Mouse (Mus musculus) hindbrain, embryonic 16.5 days (tissue): ENCODE data around the gene Ube2t. TPM values are rescaled to one million over a fixed set of nuclear protein-coding genes. Genes with fewer than 3 reads are reported as not detected.

Experiments used
- ATAC-seq: fragments of 200-750 bp; cut with Nextera tagmentation; 2 replicates; pipeline ENCODE4 v1.8.0; 2017; ENCODE audit warnings: moderate TSS enrichment, moderate library complexity
- H3K27ac ChIP-seq: fragments of 300-500 bp; sonication (generic); 2 replicates; pipeline ENCODE4 v1.5.1; 2014; ENCODE audit warnings: low read depth, mild to moderate bottlenecking, control low read depth, low read length, moderate library complexity
- H3K27me3 ChIP-seq: fragments of 300-500 bp; sonication (generic); replicated peaks from 2 replicates; pipeline ENCODE4 v1.6.1; 2014; ENCODE audit warnings: low read length; ENCODE audit not compliant: control insufficient read depth, insufficient read depth
- H3K36me3 ChIP-seq: fragments of 300-500 bp; sonication (generic); 2 replicates; pipeline ENCODE4 v1.6.1; 2014; ENCODE audit warnings: mild to moderate bottlenecking, low read length, moderate library complexity, mixed read lengths; ENCODE audit not compliant: control insufficient read depth, insufficient read depth
- H3K4me1 ChIP-seq: fragments of 300-500 bp; sonication (generic); 2 replicates; pipeline ENCODE4 v1.6.1; 2014; ENCODE audit warnings: low read depth, low read length; ENCODE audit not compliant: control insufficient read depth, insufficient read depth
- H3K4me2 ChIP-seq: fragments of 300-500 bp; sonication (generic); 2 replicates; pipeline ENCODE4 v1.6.1; 2014; ENCODE audit warnings: mild to moderate bottlenecking, low read length, control low read depth, moderate library complexity
- H3K4me3 ChIP-seq: fragments of 300-500 bp; sonication (generic); 2 replicates; pipeline ENCODE4 v1.5.1; 2014; ENCODE audit warnings: mild to moderate bottlenecking, low read length, control low read depth, moderate library complexity
- H3K9ac ChIP-seq: fragments of 300-500 bp; sonication (generic); 2 replicates; pipeline ENCODE4 v1.6.1; 2014; ENCODE audit warnings: low read depth, mild to moderate bottlenecking, control low read depth, low read length, moderate library complexity
- H3K9me3 ChIP-seq: fragments of 300-500 bp; sonication (generic); 2 replicates; pipeline ENCODE4 v1.6.1; 2014; ENCODE audit warnings: mild to moderate bottlenecking, low read length, moderate library complexity; ENCODE audit not compliant: control insufficient read depth
- WGBS: fragments of 180-500 bp; shearing (Covaris S2); extraction: QIAGEN DNeasy Blood & Tissue Kit; methylation state at CpG from one replicate; pipeline ENCODE4 v1.1.7; 2014; 5-methylcytosine and 5-hydroxymethylcytosine counted together
- polyA plus RNA-seq: library from polyadenylated mRNA; unstranded; fragments of >200 nt; fragmentation: Nextera tagmentation; extraction: Ambion mirVana; gene quantifications from 2 replicates; pipeline ENCODE4 v1.2.1, GENCODE M21; 2015

Gene Ube2t
- polyA plus RNA-seq, 1 experiment from 2014 or later, result 12.3 TPM

GRCm38 (mm10) chr1:134987962-134988341, 25.6 kb downstream of the Ube2t start:
- peaks cover 2% of the 10 kb centered on the region; the same call in 1 of the 2 replicates for H3K4me1 ChIP-seq
- no peak overlapping the region for H3K27ac ChIP-seq
- no peaks in the 10 kb centered on the region for H3K36me3 ChIP-seq
- H3K9ac ChIP-seq, result peak overlapping the region; percentile 69
- WGBS, result 7% methylated on average over 14 of the region's 14 CpGs
- H3K27me3 ChIP-seq, result 0 out of 2 replicates have a peak, but pooled peaks cover 2% of the 10 kb centered on the region
- peak overlapping the region; percentile 44 for H3K4me3 ChIP-seq
- peak overlapping the region; percentile 84 for H3K4me2 ChIP-seq
- H3K9me3 ChIP-seq, result no peaks in the 10 kb centered on the region; the same call in 1 of the 2 replicates
- no peak; the same call in 1 of the 2 replicates for ATAC-seq

- WGBS, result 10% methylated on average over 7 of the region's 7 CpGs
- 0 out of 2 replicates have a peak, but pooled peaks cover 2% of the 10 kb centered on the region for H3K27me3 ChIP-seq
- no peaks in the 10 kb centered on the region; the same call in 1 of the 2 replicates for H3K9me3 ChIP-seq
- H3K4me1 ChIP-seq, result peaks cover 2% of the 10 kb centered on the region; the same call in 1 of the 2 replicates
- H3K4me2 ChIP-seq, result no peak overlapping the region
- H3K36me3 ChIP-seq, result no peaks in the 10 kb centered on the region
- no peak overlapping the region for H3K27ac ChIP-seq
- no peak overlapping the region for H3K4me3 ChIP-seq
- no peak overlapping the region for H3K9ac ChIP-seq
- ATAC-seq, result no peak
These were observed 27.0 kb downstream of the Ube2t start for GRCm38 (mm10) chr1:134989372-134989771.

GRCm38 (mm10) chr1:134992046-134992645, 29.8 kb downstream of the Ube2t start:
- Histone ChIP-seq H3K4me1 (peaks cover 5% of the 10 kb centered on the region), H3K4me3 (no peak overlapping the region), H3K27me3 (0 out of 2 replicates have a peak, but pooled peaks cover 2% of the 10 kb centered on the region), H3K9me3 (no peaks in the 10 kb centered on the region), H3K36me3 (no peaks in the 10 kb centered on the region), H3K4me2 (no peak overlapping the region), H3K9ac (no peak overlapping the region), H3K27ac (no peak overlapping the region)
- no peak for ATAC-seq
- WGBS, result 56% methylated on average over 8 of the region's 8 CpGs

GRCm38 (mm10) chr1:134994739-134995138, 32.4 kb downstream of the Ube2t start:
- Histone ChIP-seq H3K9ac (no peak overlapping the region), H3K4me3 (no peak overlapping the region), H3K27ac (no peak overlapping the region), H3K9me3 (no peaks in the 10 kb centered on the region), H3K4me1 (peaks cover 3% of the 10 kb centered on the region), H3K36me3 (no peaks in the 10 kb centered on the region), H3K4me2 (no peak overlapping the region), H3K27me3 (no peaks in the 10 kb centered on the region)
- ATAC-seq, result no peak
- 88% methylated on average over 3 of the region's 3 CpGs for WGBS

- Histone ChIP-seq H3K27me3 (no peaks in the 10 kb centered on the region), H3K4me2 (no peak overlapping the region), H3K9ac (no peak overlapping the region), H3K4me3 (no peak overlapping the region), H3K27ac (no peak overlapping the region), H3K4me1 (peaks cover 3% of the 10 kb centered on the region), H3K36me3 (no peaks in the 10 kb centered on the region), H3K9me3 (no peaks in the 10 kb centered on the region)
- ATAC-seq, result 0 out of 2 replicates have a peak, but pooled peaks have one; percentile 34
- 39% methylated on average over 4 of the region's 4 CpGs for whole genome bisulfite sequencing
These were observed 33.1 kb downstream of the Ube2t start for GRCm38 (mm10) chr1:134995437-134995836.

GRCm38 (mm10) chr1:134995954-134996353, 33.6 kb downstream of the Ube2t start:
- 10% methylated on average over 1 of the region's 1 CpGs for WGBS
- Histone ChIP-seq H3K27ac (no peak overlapping the region), H3K4me2 (no peak overlapping the region), H3K9me3 (no peaks in the 10 kb centered on the region), H3K27me3 (no peaks in the 10 kb centered on the region), H3K4me3 (no peak overlapping the region), H3K4me1 (peaks cover 3% of the 10 kb centered on the region), H3K36me3 (no peaks in the 10 kb centered on the region), H3K9ac (no peak overlapping the region)
- ATAC-seq, result 0 out of 2 replicates have a peak, but pooled peaks have one; percentile 46

DNA sequence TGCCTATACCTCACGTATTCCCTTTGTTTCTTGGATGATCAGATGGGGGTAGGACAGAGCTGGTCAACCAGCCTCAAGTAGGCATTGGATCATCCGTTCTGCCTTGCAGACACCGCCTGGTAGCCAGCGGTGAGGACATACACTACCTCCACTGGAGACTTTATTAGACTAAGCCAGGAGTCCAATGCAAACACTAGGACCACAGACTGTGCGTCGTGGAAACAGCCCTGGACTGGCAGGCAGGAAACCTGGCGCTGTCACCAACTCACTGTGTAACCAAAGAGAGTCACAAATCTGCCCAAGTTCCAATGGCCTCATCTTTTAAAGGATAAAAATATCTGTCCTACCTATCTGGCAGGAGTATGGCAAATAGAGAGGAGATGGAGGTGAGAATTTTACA, 34.1 kb downstream of the Ube2t start:
- 86% methylated on average over 7 of the region's 7 CpGs for WGBS

GRCm38 (mm10) chr1:134997568-134997967, 35.2 kb downstream of the Ube2t start:
- no peak overlapping the region for H3K9ac ChIP-seq
- H3K9me3 ChIP-seq, result no peaks in the 10 kb centered on the region
- 76% methylated on average over 5 of the region's 5 CpGs for WGBS
- H3K27me3 ChIP-seq, result no peaks in the 10 kb centered on the region
- no peaks in the 10 kb centered on the region for H3K36me3 ChIP-seq
- H3K4me2 ChIP-seq, result no peak overlapping the region
- H3K4me3 ChIP-seq, result no peak overlapping the region
- H3K27ac ChIP-seq, result no peak overlapping the region
- peaks cover 3% of the 10 kb centered on the region for H3K4me1 ChIP-seq
- ATAC-seq, result no peak

More for the DNA sequence above, 34.1 kb downstream of the Ube2t start:
- no peak for ATAC-seq
- Histone ChIP-seq H3K27ac (no peak overlapping the region), H3K27me3 (no peaks in the 10 kb centered on the region), H3K4me3 (no peak overlapping the region), H3K9ac (no peak overlapping the region), H3K9me3 (no peaks in the 10 kb centered on the region), H3K4me1 (peaks cover 3% of the 10 kb centered on the region), H3K4me2 (no peak overlapping the region), H3K36me3 (no peaks in the 10 kb centered on the region)

- no peak overlapping the region for H3K9ac ChIP-seq
- no peaks in the 10 kb centered on the region for H3K27me3 ChIP-seq
- no peak overlapping the region for H3K4me2 ChIP-seq
- 64% methylated on average over 8 of the region's 8 CpGs for WGBS
- no peak overlapping the region for H3K4me3 ChIP-seq
- H3K9me3 ChIP-seq, result no peaks in the 10 kb centered on the region
- H3K36me3 ChIP-seq, result no peaks in the 10 kb centered on the region
- peak; percentile 66; the same call in 1 of the 2 replicates for ATAC-seq
- peaks cover 3% of the 10 kb centered on the region for H3K4me1 ChIP-seq
- no peak overlapping the region for H3K27ac ChIP-seq
These were observed 35.9 kb downstream of the Ube2t start for GRCm38 (mm10) chr1:134998231-134998630.
